Mouse (Mus musculus) kidney, adult 18-20 months (tissue): ENCODE measurements around the gene Coa7.

Experiments
- DNase-seq: peaks from one replicate; pipeline ENCODE4 v3.0.0; 2021

Gene Coa7

GRCm38 (mm10) chr4:108386087-108386486, 58.1 kb downstream of the Coa7 start:
- DNase-seq = no peak

- DNase-seq = no peak
Measured at GRCm38 (mm10) chr4:108387106-108387505, 59.2 kb downstream of the Coa7 start.

DNA sequence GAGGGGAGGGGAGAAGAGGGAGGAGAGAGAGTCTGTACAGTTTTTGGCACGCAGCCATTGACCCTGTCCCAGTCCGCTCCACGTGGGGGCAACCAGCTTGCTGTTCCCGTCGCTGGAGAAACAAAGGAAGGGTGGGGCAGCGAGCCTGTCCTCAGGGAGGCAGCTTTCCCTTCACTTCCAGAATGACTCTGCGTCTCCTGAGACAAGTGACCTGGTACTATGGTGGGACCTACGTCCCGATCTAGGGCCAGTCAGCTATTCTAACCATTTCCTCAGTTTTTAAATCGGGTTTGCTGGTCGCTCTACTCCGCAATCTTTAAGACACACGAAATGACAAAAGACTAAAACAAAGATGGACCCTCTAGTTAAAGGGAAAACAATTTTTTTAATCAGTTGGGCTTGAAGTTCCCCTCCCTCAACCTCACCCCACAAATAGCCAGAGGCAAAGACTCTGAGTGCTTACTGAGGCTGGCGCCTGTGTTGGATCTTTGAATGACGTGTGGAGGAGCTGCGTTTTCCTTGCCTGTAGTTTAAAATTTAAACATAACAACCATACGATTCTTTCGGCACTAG, 59.8 kb downstream of the Coa7 start:
- peak; percentile 52 for DNase-seq

DNA sequence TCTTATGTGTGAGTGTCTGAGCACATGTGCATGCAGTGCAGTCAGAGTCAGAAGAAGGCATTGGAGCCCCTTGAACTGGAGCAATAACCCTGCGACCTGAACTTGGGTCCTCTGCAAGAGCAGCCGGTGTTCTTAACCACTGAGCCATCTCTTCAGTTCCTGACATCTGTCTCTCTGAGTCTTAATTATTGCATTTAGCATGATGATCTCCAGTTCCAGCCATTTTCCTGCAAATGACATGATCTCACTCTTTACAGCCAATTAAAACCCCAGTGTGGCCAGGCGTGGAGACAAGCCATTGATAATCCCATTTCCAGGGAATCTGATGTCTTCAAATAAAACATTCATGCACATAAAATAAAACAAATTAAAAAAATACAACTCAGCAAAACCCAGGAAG, 60.8 kb downstream of the Coa7 start:
- DNase-seq = no peak

- no peak for DNase-seq
Measured at GRCm38 (mm10) chr4:108391124-108391523, 63.2 kb downstream of the Coa7 start.
